Mouse (Mus musculus): ENCODE results near the gene Vmn1r62.
"Not testable (repeated sequence)": the region's sequence is repeated elsewhere in the genome, so short reads cannot be mapped to it uniquely, and the experiment has no call there.

Vmn1r62 gene

GRCm38 (mm10) chr7:5673331-5673730, at the start of gene Vmn1r62:
Vmn1r62 (plus strand) TSS chr7:5673631.
- in situ Hi-C loops (cut with MseI, MboI): not testable (repeated sequence)

Measured in mouse trophoblast stem cell (cell line).